Mouse (Mus musculus): ENCODE measurements at regions not wholly inside any gene's neighbourhood (a gene's known extent, or its start where the extent isn't known, plus 50 kb on each side); places are given as distances from the start of the nearest gene placed in this dataset.

- DNase-seq (ENCODE audit: low read depth, low spot score): no peak
Observed at GRCm38 (mm10) chr9:33914919-33915318, 570.8 kb upstream of the Kirrel3 start.

DNA sequence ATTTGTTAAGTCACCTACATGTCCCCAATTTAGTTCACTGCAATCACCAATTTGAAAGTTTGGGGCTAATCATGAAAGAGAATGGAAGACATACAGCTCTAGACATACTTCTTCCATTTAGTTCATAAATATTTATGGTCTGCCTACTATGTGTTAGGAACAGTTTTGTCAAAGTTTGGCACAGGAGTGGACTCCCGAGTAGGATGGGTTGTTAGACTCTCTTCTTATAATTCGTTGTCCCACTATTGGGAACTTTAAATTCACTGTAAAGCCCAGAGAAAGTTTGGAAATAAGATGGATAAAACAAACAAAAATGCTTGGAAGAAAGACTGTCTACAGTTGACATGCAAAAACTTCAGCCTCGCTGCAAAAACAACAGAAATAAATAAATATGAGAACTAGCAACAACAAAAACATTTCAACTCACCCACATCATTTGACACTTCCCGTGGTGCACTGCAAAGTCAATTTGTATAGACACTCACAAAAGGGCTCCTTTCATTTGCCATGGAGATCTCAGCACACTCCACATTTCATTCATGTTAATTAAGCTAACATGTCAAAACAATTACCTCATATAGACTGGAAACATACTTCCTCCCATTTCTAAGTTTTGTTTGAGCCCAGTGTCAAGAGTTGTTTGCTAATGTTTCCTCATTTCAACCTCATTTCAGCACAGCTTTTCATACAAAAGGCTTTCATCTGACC is 570.2 kb upstream of the Kirrel3 start:
- DNase-seq (ENCODE audit: low read depth, low spot score): no peak

DNA sequence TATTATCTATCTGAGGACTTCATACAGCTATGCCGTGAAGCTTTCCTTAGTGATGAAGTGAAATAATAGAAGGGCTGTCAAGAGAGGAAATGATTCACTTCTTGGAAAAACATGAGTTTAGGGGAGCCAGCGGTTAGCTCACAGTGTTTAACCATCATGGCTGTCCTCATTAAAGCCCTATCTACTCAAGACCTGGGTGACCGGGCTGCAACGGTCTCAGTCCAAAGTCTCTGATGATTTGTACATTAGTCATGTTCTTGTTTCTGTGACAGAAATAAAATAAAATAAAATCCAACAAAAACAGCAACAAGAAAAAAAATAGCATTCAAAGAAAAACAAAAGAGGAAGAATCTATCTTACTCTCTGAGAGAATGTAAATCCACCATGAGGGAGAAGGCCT is 555.4 kb upstream of the Kirrel3 start:
- no peak for DNase-seq (ENCODE audit: low read depth, low spot score)

- no peak for DNase-seq (ENCODE audit: low read depth, low spot score)
Observed at GRCm38 (mm10) chr9:33934071-33934470, 551.6 kb upstream of the Kirrel3 start.

GRCm38 (mm10) chr9:33954319-33954718 is 531.4 kb upstream of the Kirrel3 start:
- no peak for DNase-seq (ENCODE audit: low read depth, low spot score)

Data from retina, adult 2 months (tissue).